Mouse (Mus musculus) heart, embryonic 10.5 days (tissue): Measurements from ENCODE around the gene Racgap1. TPM values are rescaled to one million over a fixed set of nuclear protein-coding genes. Genes with fewer than 3 reads are reported as not detected.
A peak's percentile ranks its signal among the peaks of the same experiment; 100 is the strongest.

Source experiments
- DNase-seq: peaks from one replicate; pipeline ENCODE4 v3.0.0-alpha.2; 2017; ENCODE audit warnings: low spot score
- H3K27ac ChIP-seq: fragments of 300-500 bp; sonication (generic); 2 replicates; pipeline ENCODE4 v1.5.1; 2016; ENCODE audit warnings: mild to moderate bottlenecking
- H3K27me3 ChIP-seq: fragments of 300-500 bp; sonication (generic); 2 replicates; pipeline ENCODE4 v1.6.1; 2016; ENCODE audit warnings: mild to moderate bottlenecking; ENCODE audit not compliant: poor library complexity, insufficient read depth, severe bottlenecking
- H3K36me3 ChIP-seq: fragments of 300-500 bp; sonication (generic); 2 replicates; pipeline ENCODE4 v1.6.1; 2016; ENCODE audit warnings: mild to moderate bottlenecking, moderate library complexity
- H3K4me1 ChIP-seq: fragments of 300-500 bp; sonication (generic); 2 replicates; pipeline ENCODE4 v1.6.1; 2016; ENCODE audit warnings: mild to moderate bottlenecking
- H3K4me3 ChIP-seq: fragments of 300-500 bp; sonication (generic); 2 replicates; pipeline ENCODE4 v1.5.1; 2016; ENCODE audit warnings: mild to moderate bottlenecking, moderate library complexity
- H3K9me3 ChIP-seq: fragments of 300-500 bp; sonication (generic); 2 replicates; pipeline ENCODE4 v1.6.1; 2016; ENCODE audit warnings: mild to moderate bottlenecking, moderate library complexity
- WGBS: fragments of 180-500 bp; shearing (Covaris S2); methylation state at CpG from one replicate; pipeline ENCODE4 v1.1.7; 2016; 5-methylcytosine and 5-hydroxymethylcytosine counted together
- polyA plus RNA-seq: library from polyadenylated mRNA; unstranded; fragments of >200 nt; fragmentation: Nextera tagmentation; extraction: Ambion mirVana; gene quantifications from 2 replicates; pipeline ENCODE4 v1.2.1, GENCODE M21; 2016

Racgap1 gene
- 138 TPM in 2 replicates for polyA plus RNA-seq

- Histone ChIP-seq H3K27ac (peak within 1 kb of the TSS; percentile 97), H3K4me3 (peak within 1 kb of the TSS; percentile 96), H3K36me3 (no peaks in the 10 kb centered on the region), H3K27me3 (peaks cover 30% of the 10 kb centered on the region), H3K9me3 (no peaks in the 10 kb centered on the region), H3K4me1 (peaks cover 64% of the 10 kb centered on the region)
- WGBS = under 1% methylated on average over 67 of the region's 68 CpGs
- peak; percentile 98 for DNase-seq
Observed at GRCm38 (mm10) chr15:99651163-99651872, at the start of gene Racgap1. Gene Racgap1 (minus strand): TSS chr15:99651656.

GRCm38 (mm10) chr15:99700219-99701106, 49.0 kb upstream of the Racgap1 start:
- peaks cover 60% of the 10 kb centered on the region for H3K4me1 ChIP-seq
- 87% methylated on average over 18 of the region's 18 CpGs for WGBS

DNA sequence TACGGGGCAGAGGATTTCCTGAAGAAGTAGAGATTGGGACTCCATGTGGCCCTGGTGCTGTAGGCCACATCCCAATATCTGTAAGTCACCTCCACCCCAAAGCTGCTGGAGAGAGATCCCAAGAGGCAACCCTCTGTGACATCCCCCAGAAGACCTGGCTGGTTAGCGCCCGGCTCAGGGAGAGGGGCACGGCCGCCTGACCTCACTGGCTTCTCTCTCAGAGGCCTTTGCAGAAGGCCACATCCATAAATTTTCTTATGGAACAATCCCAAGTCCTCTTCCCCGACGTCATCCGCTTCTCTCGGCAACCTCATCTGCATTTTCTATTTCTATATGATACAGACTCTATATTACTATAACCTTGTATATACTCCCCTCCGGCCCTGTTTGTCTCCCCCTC, 48.3 kb upstream of the Racgap1 start:
- Histone ChIP-seq H3K4me3 (no peak overlapping the region), H3K9me3 (no peaks in the 10 kb centered on the region), H3K27me3 (peaks cover 35% of the 10 kb centered on the region), H3K36me3 (peaks cover 15% of the 10 kb centered on the region), H3K4me1 (peaks cover 64% of the 10 kb centered on the region), H3K27ac (no peak overlapping the region)
- WGBS = 84% methylated on average over 10 of the region's 10 CpGs
- no peak for DNase-seq

More at GRCm38 (mm10) chr15:99700219-99701106, 49.0 kb upstream of the Racgap1 start:
- Histone ChIP-seq H3K9me3 (no peaks in the 10 kb centered on the region), H3K27me3 (peaks cover 35% of the 10 kb centered on the region), H3K36me3 (peaks cover 20% of the 10 kb centered on the region), H3K4me3 (no peak overlapping the region), H3K27ac (no peak overlapping the region; the same call in 1 of the 2 replicates)
- DNase-seq = no peak

- peaks cover 38% of the 10 kb centered on the region for H3K27me3 ChIP-seq
- no peak overlapping the region for H3K4me3 ChIP-seq
- H3K27ac ChIP-seq = no peak overlapping the region
- peaks cover 58% of the 10 kb centered on the region for H3K4me1 ChIP-seq
- no peak for DNase-seq
- no peaks in the 10 kb centered on the region for H3K9me3 ChIP-seq
- peaks cover 5% of the 10 kb centered on the region; the same call in 1 of the 2 replicates for H3K36me3 ChIP-seq
- 29% methylated on average over 20 of the region's 20 CpGs for WGBS
Observed at GRCm38 (mm10) chr15:99698533-99699085, 47.2 kb upstream of the Racgap1 start.

GRCm38 (mm10) chr15:99697309-99697708, 45.9 kb upstream of the Racgap1 start:
- Histone ChIP-seq H3K9me3 (no peaks in the 10 kb centered on the region), H3K36me3 (no peaks in the 10 kb centered on the region), H3K27me3 (peaks cover 48% of the 10 kb centered on the region), H3K4me3 (no peak overlapping the region), H3K27ac (no peak overlapping the region), H3K4me1 (peaks cover 45% of the 10 kb centered on the region)
- DNase-seq = no peak
- 14% methylated on average over 2 of the region's 2 CpGs for WGBS

DNA sequence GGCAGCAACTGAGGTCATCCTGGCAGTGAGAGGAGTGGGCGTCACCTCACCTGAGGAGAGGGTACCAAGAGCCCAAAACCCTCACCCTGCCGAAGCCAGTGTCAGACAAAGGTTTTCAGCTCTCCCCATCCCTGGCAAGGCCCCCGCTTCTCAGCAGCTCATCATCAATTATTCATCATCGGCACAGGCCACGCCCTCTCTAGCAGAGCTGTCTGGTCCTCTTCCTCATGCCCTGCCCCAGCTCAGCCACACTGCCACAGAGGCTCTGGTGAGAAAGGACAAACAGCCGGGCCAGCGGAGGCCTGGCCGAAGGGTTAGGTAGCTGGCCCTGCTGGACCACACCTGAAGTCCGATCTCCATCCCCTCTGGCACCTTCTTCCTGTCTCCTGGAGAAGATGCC, 40.5 kb upstream of the Racgap1 start:
- Histone ChIP-seq H3K4me1 (peaks cover 29% of the 10 kb centered on the region), H3K9me3 (no peaks in the 10 kb centered on the region), H3K4me3 (no peak overlapping the region), H3K36me3 (no peaks in the 10 kb centered on the region), H3K27ac (no peak overlapping the region), H3K27me3 (peaks cover 46% of the 10 kb centered on the region)
- DNase-seq = no peak
- 51% methylated on average over 9 of the region's 9 CpGs for WGBS

- H3K36me3 ChIP-seq = no peaks in the 10 kb centered on the region
- H3K27me3 ChIP-seq = peaks cover 43% of the 10 kb centered on the region
- no peak overlapping the region for H3K4me3 ChIP-seq
- H3K4me1 ChIP-seq = peaks cover 29% of the 10 kb centered on the region
- no peaks in the 10 kb centered on the region for H3K9me3 ChIP-seq
- WGBS = 6% methylated on average over 4 of the region's 4 CpGs
- H3K27ac ChIP-seq = peak overlapping the region; percentile 22; the same call in 1 of the 2 replicates
- DNase-seq = no peak
Observed at GRCm38 (mm10) chr15:99690924-99691323, 39.5 kb upstream of the Racgap1 start.

DNA sequence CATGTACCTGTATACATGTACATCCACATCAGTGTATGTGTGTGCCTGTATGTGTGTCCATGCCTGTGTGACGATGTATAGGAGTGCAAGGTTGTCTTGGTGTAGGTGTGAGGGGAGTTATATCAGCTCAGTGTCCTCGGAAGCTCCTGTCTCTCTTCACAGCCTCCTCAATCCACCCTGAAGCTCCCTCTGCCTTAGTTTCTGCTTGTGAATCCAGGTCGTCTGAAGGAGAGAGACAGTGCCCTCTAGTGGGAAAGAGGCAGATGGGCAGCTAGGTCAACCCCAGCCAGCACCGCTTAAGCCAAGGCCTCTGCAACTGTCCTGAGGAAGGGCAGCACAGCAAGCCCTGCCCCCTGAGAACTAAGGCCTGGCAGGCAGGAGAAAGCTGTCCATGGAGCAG, 37.3 kb upstream of the Racgap1 start:
- no peak overlapping the region for H3K4me3 ChIP-seq
- H3K36me3 ChIP-seq = no peaks in the 10 kb centered on the region
- H3K27ac ChIP-seq = no peak overlapping the region
- peaks cover 45% of the 10 kb centered on the region for H3K27me3 ChIP-seq
- 8% methylated on average over 4 of the region's 4 CpGs for WGBS
- peaks cover 16% of the 10 kb centered on the region for H3K4me1 ChIP-seq
- H3K9me3 ChIP-seq = no peaks in the 10 kb centered on the region
- DNase-seq = no peak

GRCm38 (mm10) chr15:99684156-99684555, 32.7 kb upstream of the Racgap1 start:
- Histone ChIP-seq H3K27ac (no peak overlapping the region), H3K27me3 (peaks cover 20% of the 10 kb centered on the region; the same call in 1 of the 2 replicates), H3K4me1 (peaks cover 2% of the 10 kb centered on the region), H3K4me3 (no peak overlapping the region), H3K36me3 (no peaks in the 10 kb centered on the region), H3K9me3 (no peaks in the 10 kb centered on the region)
- DNase-seq = no peak
- WGBS = 86% methylated on average over 5 of the region's 5 CpGs

GRCm38 (mm10) chr15:99682880-99683279, 31.4 kb upstream of the Racgap1 start:
- no peaks in the 10 kb centered on the region for H3K9me3 ChIP-seq
- H3K27me3 ChIP-seq = peaks cover 31% of the 10 kb centered on the region; the same call in 1 of the 2 replicates
- no peak overlapping the region for H3K27ac ChIP-seq
- 88% methylated on average over 7 of the region's 7 CpGs for WGBS
- H3K36me3 ChIP-seq = no peaks in the 10 kb centered on the region
- H3K4me1 ChIP-seq = peaks cover 15% of the 10 kb centered on the region
- DNase-seq = no peak
- no peak overlapping the region for H3K4me3 ChIP-seq

- Histone ChIP-seq H3K4me1 (peaks cover 30% of the 10 kb centered on the region), H3K27me3 (peaks cover 52% of the 10 kb centered on the region), H3K36me3 (no peaks in the 10 kb centered on the region), H3K4me3 (no peak overlapping the region), H3K9me3 (no peaks in the 10 kb centered on the region), H3K27ac (0 out of 2 replicates have a peak overlapping the region, but pooled peaks have one; percentile 10)
- DNase-seq = no peak
- 51% methylated on average over 7 of the region's 7 CpGs for WGBS
Observed at GRCm38 (mm10) chr15:99679008-99679407, 27.6 kb upstream of the Racgap1 start.

- H3K4me1 ChIP-seq = peaks cover 31% of the 10 kb centered on the region
- DNase-seq = peak; percentile 81
- no peak overlapping the region; the same call in 1 of the 2 replicates for H3K4me3 ChIP-seq
- H3K36me3 ChIP-seq = no peaks in the 10 kb centered on the region
- H3K9me3 ChIP-seq = no peaks in the 10 kb centered on the region
- H3K27ac ChIP-seq = no peak overlapping the region
- H3K27me3 ChIP-seq = peaks cover 60% of the 10 kb centered on the region
- 9% methylated on average over 13 of the region's 13 CpGs for WGBS
Observed at GRCm38 (mm10) chr15:99678063-99678800, 26.8 kb upstream of the Racgap1 start.
